Mouse (Mus musculus) lung, adult 2 months (tissue): ENCODE results near the gene Zfp644.

ENCODE experiments used
- CTCF ChIP-seq: fragments of 200-500 bp; IDR thresholded peaks from 2 replicates; pipeline ENCODE4 v1.5.1; 2011; ENCODE audit warnings: mild to moderate bottlenecking, low read length, control low read depth; ENCODE audit not compliant: insufficient read depth
- POLR2A ChIP-seq: fragments of 200-500 bp; IDR thresholded peaks from 2 replicates; pipeline ENCODE4 v1.6.1; 2011; ENCODE audit warnings: low read depth, mild to moderate bottlenecking, control low read depth, low read length, borderline replicate concordance; ENCODE audit errors: extremely low read depth

DNA sequence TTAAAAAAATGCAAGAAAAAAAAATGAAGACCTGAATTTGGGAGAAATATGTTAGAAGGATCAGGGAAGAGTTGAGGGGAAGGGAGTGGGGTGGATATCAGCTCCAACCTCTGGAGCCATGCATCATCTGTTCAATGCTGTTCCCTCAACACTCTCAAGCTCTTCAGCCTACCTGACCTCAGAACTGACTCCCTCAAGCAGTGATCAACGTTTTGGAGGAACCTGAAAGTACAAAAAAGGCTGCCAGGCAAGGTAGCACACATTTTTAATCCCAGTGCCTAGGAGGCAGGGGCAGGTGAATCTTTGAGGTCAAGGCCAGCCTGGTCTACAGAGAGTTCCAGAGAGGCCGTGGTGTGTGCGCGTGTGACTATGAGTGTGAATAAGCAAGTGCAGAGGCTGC, 88.3 kb downstream of the Zfp644 start, which contains the start of gene Gm17304:
- no peak for TF ChIP-seq POLR2A
- no peak for TF ChIP-seq CTCF
